Mouse (Mus musculus): ENCODE results near the gene Ddx27. TPM values are rescaled to one million over a fixed set of nuclear protein-coding genes. Genes with fewer than 3 reads are reported as not detected.

The Ddx27 gene
- 44.3 and 47.6 TPM in 2 replicates for polyA plus RNA-seq (2015; fragmentation: Nextera tagmentation; extraction: Ambion mirVana)

GRCm38 (mm10) chr2:167014702-167015381, at the start of gene Ddx27:
TSS of gene Ddx27 (plus strand) at chr2:167015193.
- 1% methylated on average over 37 of the region's 37 CpGs for WGBS

GRCm38 (mm10) chr2:166973153-166973552, 41.8 kb upstream of the Ddx27 start:
- Histone ChIP-seq H3K4me2 (replicated peaks) (no peak overlapping the region), H3K4me3 (replicated peaks) (no peak overlapping the region), H3K27me3 (no peaks in the 10 kb centered on the region), H3K36me3 (no peaks in the 10 kb centered on the region), H3K4me1 (peaks cover 41% of the 10 kb centered on the region), H3K9ac (no peak overlapping the region), H3K27ac (replicated peaks) (no peak overlapping the region), H3K9me3 (replicated peaks) (no peaks in the 10 kb centered on the region)
- no peak for ATAC-seq (ENCODE audit: insufficient number of reproducible peaks, low FRiP score, low TSS enrichment, low read depth)
- WGBS = 54% methylated on average over 1 of the region's 1 CpGs

More at GRCm38 (mm10) chr2:167014702-167015381, at the start of gene Ddx27:
- Histone ChIP-seq H3K4me1 (peaks cover 19% of the 10 kb centered on the region), H3K36me3 (peaks cover 22% of the 10 kb centered on the region), H3K4me2 (replicated peaks) (peak within 1 kb of the TSS; percentile 95), H3K27ac (replicated peaks) (peak within 1 kb of the TSS; percentile 81), H3K27me3 (no peaks in the 10 kb centered on the region), H3K4me3 (replicated peaks) (peak within 1 kb of the TSS; percentile 82), H3K9me3 (replicated peaks) (no peaks in the 10 kb centered on the region), H3K9ac (peak within 1 kb of the TSS; percentile 87)
- peak; percentile 89 for ATAC-seq (ENCODE audit: insufficient number of reproducible peaks, low FRiP score, low TSS enrichment, low read depth)

GRCm38 (mm10) chr2:166974177-166974872, 40.7 kb upstream of the Ddx27 start:
- no peak for ATAC-seq (ENCODE audit: insufficient number of reproducible peaks, low FRiP score, low TSS enrichment, low read depth)
- no peak overlapping the region for H3K9ac ChIP-seq
- H3K4me3 ChIP-seq (replicated peaks) = no peak overlapping the region
- 64% methylated on average over 6 of the region's 6 CpGs for WGBS
- no peak overlapping the region for H3K4me2 ChIP-seq (replicated peaks)
- H3K27ac ChIP-seq (replicated peaks) = no peak overlapping the region
- H3K36me3 ChIP-seq = no peaks in the 10 kb centered on the region
- no peaks in the 10 kb centered on the region for H3K27me3 ChIP-seq
- H3K9me3 ChIP-seq (replicated peaks) = no peaks in the 10 kb centered on the region
- H3K4me1 ChIP-seq = peaks cover 42% of the 10 kb centered on the region

GRCm38 (mm10) chr2:166976356-166976755, 38.6 kb upstream of the Ddx27 start:
- Histone ChIP-seq H3K27ac (replicated peaks) (peak overlapping the region; percentile 74), H3K9me3 (replicated peaks) (no peaks in the 10 kb centered on the region), H3K4me3 (replicated peaks) (no peak overlapping the region), H3K4me2 (replicated peaks) (no peak overlapping the region), H3K36me3 (no peaks in the 10 kb centered on the region), H3K9ac (no peak overlapping the region), H3K4me1 (peaks cover 42% of the 10 kb centered on the region), H3K27me3 (no peaks in the 10 kb centered on the region)
- ATAC-seq (ENCODE audit: insufficient number of reproducible peaks, low FRiP score, low TSS enrichment, low read depth) = no peak
- 58% methylated on average over 3 of the region's 3 CpGs for WGBS

GRCm38 (mm10) chr2:166977490-166977889, 37.5 kb upstream of the Ddx27 start:
- no peaks in the 10 kb centered on the region for H3K9me3 ChIP-seq (replicated peaks)
- H3K27ac ChIP-seq (replicated peaks) = peak overlapping the region; percentile 74; the same call in 1 of the 2 replicates
- H3K9ac ChIP-seq = no peak overlapping the region
- no peak for ATAC-seq (ENCODE audit: insufficient number of reproducible peaks, low FRiP score, low TSS enrichment, low read depth)
- H3K27me3 ChIP-seq = no peaks in the 10 kb centered on the region
- WGBS = 47% methylated on average over 3 of the region's 3 CpGs
- H3K4me2 ChIP-seq (replicated peaks) = no peak overlapping the region
- no peak overlapping the region for H3K4me3 ChIP-seq (replicated peaks)
- no peaks in the 10 kb centered on the region for H3K36me3 ChIP-seq
- peaks cover 42% of the 10 kb centered on the region for H3K4me1 ChIP-seq

- H3K4me2 ChIP-seq (replicated peaks) = no peak overlapping the region
- H3K4me3 ChIP-seq (replicated peaks) = no peak overlapping the region
- no peak overlapping the region for H3K9ac ChIP-seq
- H3K27me3 ChIP-seq = no peaks in the 10 kb centered on the region
- WGBS = 81% methylated on average over 2 of the region's 2 CpGs
- no peaks in the 10 kb centered on the region for H3K9me3 ChIP-seq (replicated peaks)
- ATAC-seq (ENCODE audit: insufficient number of reproducible peaks, low FRiP score, low TSS enrichment, low read depth) = no peak
- no peak overlapping the region for H3K27ac ChIP-seq (replicated peaks)
- peaks cover 31% of the 10 kb centered on the region for H3K4me1 ChIP-seq
- H3K36me3 ChIP-seq = no peaks in the 10 kb centered on the region
These were observed 34.8 kb upstream of the Ddx27 start for GRCm38 (mm10) chr2:166980161-166980560.

GRCm38 (mm10) chr2:166983351-166983894, 31.6 kb upstream of the Ddx27 start:
- no peak overlapping the region for H3K4me3 ChIP-seq (replicated peaks)
- no peaks in the 10 kb centered on the region for H3K27me3 ChIP-seq
- 76% methylated on average over 4 of the region's 4 CpGs for WGBS
- H3K4me1 ChIP-seq = no peaks in the 10 kb centered on the region
- H3K4me2 ChIP-seq (replicated peaks) = no peak overlapping the region
- no peak overlapping the region for H3K9ac ChIP-seq
- H3K9me3 ChIP-seq (replicated peaks) = no peaks in the 10 kb centered on the region
- no peak overlapping the region for H3K27ac ChIP-seq (replicated peaks)
- no peaks in the 10 kb centered on the region for H3K36me3 ChIP-seq
- ATAC-seq (ENCODE audit: insufficient number of reproducible peaks, low FRiP score, low TSS enrichment, low read depth) = no peak

- 52% methylated on average over 7 of the region's 7 CpGs for WGBS
- no peak overlapping the region for H3K4me2 ChIP-seq (replicated peaks)
- H3K27ac ChIP-seq (replicated peaks) = no peak overlapping the region
- H3K9me3 ChIP-seq (replicated peaks) = no peaks in the 10 kb centered on the region
- no peak overlapping the region for H3K4me3 ChIP-seq (replicated peaks)
- no peaks in the 10 kb centered on the region for H3K36me3 ChIP-seq
- peaks cover 47% of the 10 kb centered on the region for H3K4me1 ChIP-seq
- H3K27me3 ChIP-seq = no peaks in the 10 kb centered on the region
- H3K9ac ChIP-seq = no peak overlapping the region
- ATAC-seq (ENCODE audit: insufficient number of reproducible peaks, low FRiP score, low TSS enrichment, low read depth) = no peak
These were observed 24.1 kb upstream of the Ddx27 start for GRCm38 (mm10) chr2:166990861-166991260.

- H3K36me3 ChIP-seq = no peaks in the 10 kb centered on the region
- peak overlapping the region; percentile 53 for H3K27ac ChIP-seq (replicated peaks)
- H3K4me1 ChIP-seq = peaks cover 51% of the 10 kb centered on the region
- H3K9me3 ChIP-seq (replicated peaks) = no peaks in the 10 kb centered on the region
- no peaks in the 10 kb centered on the region for H3K27me3 ChIP-seq
- 0 out of 2 replicates have a peak overlapping the region, but pooled peaks have one; percentile 12 for H3K9ac ChIP-seq
- no peak overlapping the region for H3K4me2 ChIP-seq (replicated peaks)
- no peak overlapping the region for H3K4me3 ChIP-seq (replicated peaks)
- no peak for ATAC-seq (ENCODE audit: insufficient number of reproducible peaks, low FRiP score, low TSS enrichment, low read depth)
These were observed 23.0 kb upstream of the Ddx27 start for GRCm38 (mm10) chr2:166991945-166992344.

GRCm38 (mm10) chr2:166995021-166995795, 19.8 kb upstream of the Ddx27 start:
- 0 out of 2 replicates have a peak, but pooled peaks have one; percentile 1 for ATAC-seq (ENCODE audit: insufficient number of reproducible peaks, low FRiP score, low TSS enrichment, low read depth)
- H3K9ac ChIP-seq = peak overlapping the region; percentile 97
- peaks cover 51% of the 10 kb centered on the region for H3K4me1 ChIP-seq
- H3K27ac ChIP-seq (replicated peaks) = peak overlapping the region; percentile 99
- peak overlapping the region; percentile 84 for H3K4me2 ChIP-seq (replicated peaks)
- H3K36me3 ChIP-seq = no peaks in the 10 kb centered on the region
- WGBS = 2% methylated on average over 28 of the region's 28 CpGs
- H3K9me3 ChIP-seq (replicated peaks) = no peaks in the 10 kb centered on the region
- no peaks in the 10 kb centered on the region for H3K27me3 ChIP-seq
- peak overlapping the region; percentile 88 for H3K4me3 ChIP-seq (replicated peaks)

Data from embryonic facial prominence, embryonic 15.5 days (tissue).